Mouse (Mus musculus) midbrain, embryonic 11.5 days (tissue): ENCODE results near the gene Tfe3. TPM values are rescaled to one million over a fixed set of nuclear protein-coding genes. Genes with fewer than 3 reads are reported as not detected.
"Not testable (repeated sequence)": the region's sequence is repeated elsewhere in the genome, so short reads cannot be mapped to it uniquely, and the experiment has no call there.

ENCODE experiments used
- ATAC-seq: fragments of 200-750 bp; cut with Nextera tagmentation; 2 replicates; pipeline ENCODE4 v1.8.0; 2017; ENCODE audit warnings: moderate TSS enrichment, moderate library complexity; ENCODE audit not compliant: low FRiP score
- DNase-seq: peaks from one replicate; pipeline ENCODE4 v3.0.0; 2015; ENCODE audit warnings: low spot score; ENCODE audit errors: missing footprints
- H3K27ac ChIP-seq: fragments of 300-500 bp; sonication (generic); 2 replicates; pipeline ENCODE4 v1.5.1; 2014; ENCODE audit warnings: low read depth, low read length
- H3K27me3 ChIP-seq: fragments of 300-500 bp; sonication (generic); 2 replicates; pipeline ENCODE4 v1.6.1; 2014; ENCODE audit warnings: mild to moderate bottlenecking, low read length, moderate library complexity, mixed read lengths; ENCODE audit not compliant: control insufficient read depth, insufficient read depth
- H3K36me3 ChIP-seq: fragments of 300-500 bp; sonication (generic); 2 replicates; pipeline ENCODE4 v1.6.1; 2014; ENCODE audit warnings: mild to moderate bottlenecking, low read length, moderate library complexity, mixed read lengths; ENCODE audit not compliant: control insufficient read depth, insufficient read depth
- H3K4me1 ChIP-seq: fragments of 300-500 bp; sonication (generic); 2 replicates; pipeline ENCODE4 v1.6.1; 2014; ENCODE audit warnings: low read length; ENCODE audit not compliant: control insufficient read depth, insufficient read depth
- H3K4me2 ChIP-seq: fragments of 300-500 bp; sonication (generic); 2 replicates; pipeline ENCODE4 v1.6.1; 2014; ENCODE audit warnings: mild to moderate bottlenecking, moderate library complexity
- H3K4me3 ChIP-seq: fragments of 300-500 bp; sonication (generic); 2 replicates; pipeline ENCODE4 v1.5.1; 2014; ENCODE audit warnings: low read depth, low read length
- H3K9ac ChIP-seq: fragments of 300-500 bp; sonication (generic); 2 replicates; pipeline ENCODE4 v1.6.1; 2014; ENCODE audit warnings: low read length
- H3K9me3 ChIP-seq: fragments of 300-500 bp; sonication (generic); 2 replicates; pipeline ENCODE4 v1.6.1; 2016; ENCODE audit warnings: low read length; ENCODE audit not compliant: control insufficient read depth
- WGBS: fragments of 180-500 bp; shearing (Covaris S2); extraction: QIAGEN DNeasy Blood & Tissue Kit; methylation state at CpG from one replicate; pipeline ENCODE4 v1.1.7; 2014; 5-methylcytosine and 5-hydroxymethylcytosine counted together
- polyA plus RNA-seq: library from polyadenylated mRNA; unstranded; fragments of >200 nt; fragmentation: Nextera tagmentation; extraction: Ambion mirVana; gene quantifications from 2 replicates; pipeline ENCODE4 v1.2.1, GENCODE M21; 2014

Tfe3 gene
- polyA plus RNA-seq, 1 experiment from 2014 or later = 20.6 TPM

DNA sequence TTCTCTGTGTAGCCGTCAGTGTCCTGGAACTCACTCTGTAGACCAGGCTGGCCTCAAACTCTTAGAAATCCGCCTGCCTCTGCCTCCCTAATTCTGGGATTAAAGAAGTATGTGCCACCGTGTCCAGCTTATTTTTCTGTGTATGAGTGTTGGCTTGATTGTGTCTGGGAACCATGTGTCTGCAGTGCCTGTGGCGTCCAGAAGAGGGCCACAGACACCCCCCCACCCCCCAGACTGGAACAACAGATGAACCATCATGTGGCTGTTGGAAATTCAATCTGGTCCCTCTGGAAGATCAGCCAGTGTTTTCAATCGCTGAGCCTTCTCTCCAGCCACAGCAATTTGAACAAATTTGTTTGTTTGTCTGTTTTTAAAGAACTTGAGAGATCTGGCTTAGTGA, 18.9 kb upstream of the Tfe3 start:
- H3K4me1 ChIP-seq = no peaks in the 10 kb centered on the region
- no peaks in the 10 kb centered on the region for H3K9me3 ChIP-seq
- ATAC-seq (no peak), DNase-seq (peak; percentile 83)
- no peak overlapping the region for H3K27ac ChIP-seq
- H3K4me3 ChIP-seq = no peak overlapping the region
- H3K4me2 ChIP-seq = no peak overlapping the region
- H3K36me3 ChIP-seq = no peaks in the 10 kb centered on the region
- H3K27me3 ChIP-seq = no peaks in the 10 kb centered on the region
- no peak overlapping the region for H3K9ac ChIP-seq
- WGBS = 57% methylated on average over 5 of the region's 5 CpGs

GRCm38 (mm10) chrX:7744940-7745339, 17.4 kb upstream of the Tfe3 start:
- H3K27me3 ChIP-seq = no peaks in the 10 kb centered on the region
- no peak for ATAC-seq
- no peak overlapping the region for H3K4me3 ChIP-seq
- H3K27ac ChIP-seq = no peak overlapping the region
- no peak overlapping the region for H3K9ac ChIP-seq
- no peak for DNase-seq
- no peaks in the 10 kb centered on the region for H3K36me3 ChIP-seq
- H3K4me1 ChIP-seq = no peaks in the 10 kb centered on the region
- H3K4me2 ChIP-seq = no peak overlapping the region
- H3K9me3 ChIP-seq = no peaks in the 10 kb centered on the region; the same call in 1 of the 2 replicates
- WGBS = 55% methylated on average over 1 of the region's 1 CpGs

GRCm38 (mm10) chrX:7745429-7745828, 16.9 kb upstream of the Tfe3 start:
- Histone ChIP-seq H3K9ac (no peak overlapping the region), H3K4me1 (no peaks in the 10 kb centered on the region), H3K9me3 (no peaks in the 10 kb centered on the region; the same call in 1 of the 2 replicates), H3K4me3 (no peak overlapping the region), H3K27me3 (no peaks in the 10 kb centered on the region), H3K27ac (no peak overlapping the region), H3K4me2 (no peak overlapping the region), H3K36me3 (no peaks in the 10 kb centered on the region)
- no peak for DNase-seq
- ATAC-seq = no peak
- 90% methylated on average over 8 of the region's 8 CpGs for WGBS

DNA sequence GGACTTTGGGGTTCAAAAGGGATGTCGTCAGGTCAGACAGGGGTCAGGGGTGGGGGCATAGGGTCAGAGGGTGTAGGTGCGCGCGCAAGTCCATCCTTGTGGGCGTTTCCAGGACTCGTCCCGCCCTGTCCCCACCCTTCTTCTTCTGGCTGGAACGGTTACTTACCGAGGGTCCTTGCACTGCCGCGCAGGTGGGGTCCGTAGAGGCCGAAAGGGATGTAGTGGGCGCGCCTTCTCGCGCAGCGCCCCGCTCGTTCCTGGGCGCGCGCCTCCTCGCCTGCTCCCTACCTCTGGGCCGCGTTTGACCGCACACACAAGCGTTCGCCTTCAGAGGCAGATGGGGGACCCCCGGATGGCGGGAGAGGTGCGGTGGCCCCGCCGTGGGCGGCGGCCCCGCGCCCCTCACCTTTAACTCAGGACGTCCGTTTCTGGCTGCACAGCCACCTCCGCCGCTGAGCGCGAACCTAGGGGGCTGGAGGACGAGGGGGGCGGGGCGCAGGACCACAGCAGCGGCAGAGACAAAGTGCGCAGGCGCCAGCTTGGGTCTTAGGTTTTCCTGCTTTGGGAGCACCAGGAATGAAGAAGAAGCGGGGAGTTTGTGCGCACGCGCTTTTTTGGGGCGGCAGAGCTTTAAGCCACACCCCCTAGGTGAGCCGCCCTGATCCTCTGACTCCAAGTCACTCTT, 11.8 kb upstream of the Tfe3 start, which contains the start of gene Ccdc120:
Gene Ccdc120, minus strand, starts transcription at position 474 of the 685 bp plus-strand sequence.
- Histone ChIP-seq H3K9ac (peak within 1 kb of the TSS; percentile 73), H3K36me3 (no peaks in the 10 kb centered on the region), H3K27ac (no peak within 1 kb of the TSS), H3K4me3 (peak within 1 kb of the TSS; percentile 65), H3K27me3 (no peaks in the 10 kb centered on the region), H3K4me1 (no peaks in the 10 kb centered on the region), H3K4me2 (peak within 1 kb of the TSS; percentile 41), H3K9me3 (no peaks in the 10 kb centered on the region; the same call in 1 of the 2 replicates)
- DNase-seq (peak; percentile 96), ATAC-seq (peak; percentile 83)
- WGBS = 17% methylated on average over 41 of the region's 56 CpGs

- WGBS = 16% methylated on average over 3 of the region's 3 CpGs
- ATAC-seq, DNase-seq, H3K9ac ChIP-seq, H3K36me3 ChIP-seq, H3K4me3 ChIP-seq, H3K4me1 ChIP-seq, H3K4me2 ChIP-seq, H3K9me3 ChIP-seq, H3K27ac ChIP-seq, H3K27me3 ChIP-seq: not testable (repeated sequence)
These were observed 8.7 kb upstream of the Tfe3 start for GRCm38 (mm10) chrX:7753627-7754026.

DNA sequence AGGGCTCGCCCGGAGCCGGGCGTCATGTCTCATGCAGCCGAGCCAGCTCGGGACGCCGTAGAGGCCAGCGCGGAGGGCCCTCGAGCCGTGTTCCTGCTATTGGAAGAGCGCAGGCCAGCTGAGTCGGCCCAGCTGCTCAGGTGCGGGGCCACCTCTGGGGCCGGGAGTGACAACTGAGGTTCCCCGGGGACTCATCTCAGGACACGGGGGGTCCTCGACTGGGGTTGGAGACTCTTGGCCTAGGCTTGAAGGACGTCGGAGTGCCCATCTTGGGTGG, 499 bp downstream of the Tfe3 start:
- no peak overlapping the region for H3K27ac ChIP-seq
- no peaks in the 10 kb centered on the region for H3K27me3 ChIP-seq
- no peaks in the 10 kb centered on the region for H3K9me3 ChIP-seq
- no peaks in the 10 kb centered on the region; the same call in 1 of the 2 replicates for H3K36me3 ChIP-seq
- peak overlapping the region; percentile 63 for H3K4me3 ChIP-seq
- peak overlapping the region; percentile 63 for H3K9ac ChIP-seq
- WGBS = 26% methylated on average over 16 of the region's 21 CpGs
- H3K4me2 ChIP-seq = peak overlapping the region; percentile 62
- peaks cover 10% of the 10 kb centered on the region for H3K4me1 ChIP-seq
- peak; percentile 49 for ATAC-seq
- DNase-seq = no peak

DNA sequence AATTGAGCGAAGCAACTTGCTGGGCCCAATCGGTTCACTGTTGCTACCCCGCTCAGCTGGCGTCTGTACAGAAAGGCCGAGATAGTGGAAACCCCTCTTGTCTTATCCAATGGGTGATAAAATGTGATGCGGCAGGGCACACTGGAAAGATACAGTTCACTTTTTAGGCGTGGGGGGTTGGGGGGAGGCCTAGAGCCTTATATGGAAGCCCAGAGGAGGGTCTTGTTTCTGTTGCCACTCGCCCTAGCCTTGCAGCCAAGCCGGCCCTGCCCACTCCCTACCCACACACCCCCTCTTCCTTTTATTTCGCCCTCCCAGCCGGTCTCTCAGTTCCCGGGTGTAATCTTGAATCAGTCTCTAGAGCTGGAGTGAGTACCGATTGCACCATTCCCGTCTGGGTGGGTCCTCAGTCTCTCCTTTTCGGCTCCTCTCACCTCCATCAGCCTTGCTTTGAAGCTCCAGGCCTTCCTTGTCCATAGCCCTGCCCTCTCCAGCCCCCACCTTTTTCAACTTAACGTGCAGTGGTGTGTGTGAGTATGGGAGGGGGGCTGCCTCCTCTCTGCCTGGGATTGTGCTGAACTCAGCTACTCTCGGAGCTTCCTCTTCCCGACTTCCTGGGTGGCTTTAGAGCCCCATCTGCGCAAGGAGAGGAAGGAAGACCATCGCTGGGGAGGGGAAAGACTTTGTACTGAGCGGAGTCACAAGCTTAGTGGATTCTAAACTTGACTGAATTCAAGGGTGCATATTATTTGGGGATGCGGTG, 1.5 kb downstream of the Tfe3 start:
- ATAC-seq (peak; percentile 15; the same call in 1 of the 2 replicates), DNase-seq (peak; percentile 88)
- Histone ChIP-seq H3K27ac (no peak overlapping the region), H3K9ac (peak overlapping the region; percentile 63), H3K4me1 (peaks cover 10% of the 10 kb centered on the region), H3K36me3 (no peaks in the 10 kb centered on the region; the same call in 1 of the 2 replicates), H3K4me2 (peak overlapping the region; percentile 62), H3K27me3 (no peaks in the 10 kb centered on the region), H3K4me3 (peak overlapping the region; percentile 63), H3K9me3 (no peaks in the 10 kb centered on the region)
- 12% methylated on average over 22 of the region's 22 CpGs for WGBS

DNA sequence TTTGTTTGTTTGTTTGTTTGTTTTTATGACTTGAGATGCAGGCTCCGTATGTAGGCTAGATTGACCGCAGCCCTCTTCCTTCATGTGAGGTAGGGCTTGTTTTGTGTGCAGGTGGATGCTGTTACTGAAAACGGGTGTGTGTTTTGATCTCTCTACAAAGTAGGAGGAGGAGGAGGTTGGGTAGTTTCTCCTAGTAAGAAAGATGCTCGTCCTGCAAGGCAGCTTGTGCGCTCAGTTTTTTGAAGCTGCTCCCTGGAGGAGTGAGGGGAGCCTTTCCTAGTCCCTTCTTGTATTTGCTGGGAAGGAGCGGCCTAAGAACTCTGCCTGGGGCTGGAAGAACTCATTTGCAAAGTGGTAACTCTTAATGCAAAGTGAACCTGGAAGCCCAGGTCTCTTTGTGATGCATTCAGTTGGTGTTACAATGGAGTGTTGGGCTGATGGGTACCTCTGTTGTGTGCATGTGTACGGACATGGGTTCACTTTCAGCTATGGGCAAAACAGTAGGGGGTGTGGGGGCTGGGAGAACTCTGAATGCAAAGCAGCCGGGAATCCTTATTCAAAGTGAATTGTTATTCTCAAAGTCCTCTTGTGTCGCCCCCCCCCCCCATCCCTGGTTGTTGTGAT, 2.4 kb downstream of the Tfe3 start:
- Histone ChIP-seq H3K9ac (peak overlapping the region; percentile 45; the same call in 1 of the 2 replicates), H3K4me2 (peak overlapping the region; percentile 62), H3K36me3 (no peaks in the 10 kb centered on the region; the same call in 1 of the 2 replicates), H3K9me3 (no peaks in the 10 kb centered on the region), H3K27me3 (no peaks in the 10 kb centered on the region), H3K27ac (no peak overlapping the region), H3K4me3 (peak overlapping the region; percentile 63), H3K4me1 (peaks cover 10% of the 10 kb centered on the region)
- ATAC-seq = no peak
- WGBS = 10% methylated on average over 9 of the region's 9 CpGs
- peak; percentile 84 for DNase-seq

DNA sequence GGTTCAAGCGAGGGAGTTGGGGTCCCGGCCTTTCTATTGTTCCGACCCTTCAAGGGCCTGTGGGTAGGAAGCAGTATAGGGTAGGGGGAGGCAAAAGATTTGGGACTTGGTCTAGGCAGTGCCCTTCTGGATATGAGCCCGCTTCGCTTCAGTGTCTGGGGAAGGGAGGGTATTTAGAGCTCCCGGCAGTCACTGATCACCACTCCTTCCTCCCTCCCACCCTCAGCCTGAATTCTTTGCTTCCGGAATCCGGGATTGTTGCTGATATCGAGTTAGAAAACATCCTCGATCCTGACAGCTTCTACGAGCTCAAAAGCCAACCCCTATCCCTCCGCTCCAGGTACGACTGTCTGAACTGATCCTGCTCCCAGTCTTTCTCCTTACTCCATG, 2.9 kb downstream of the Tfe3 start:
- no peak for ATAC-seq
- Histone ChIP-seq H3K27ac (no peak overlapping the region), H3K4me3 (peak overlapping the region; percentile 63), H3K4me2 (peak overlapping the region; percentile 62), H3K9ac (peak overlapping the region; percentile 45; the same call in 1 of the 2 replicates), H3K27me3 (no peaks in the 10 kb centered on the region), H3K9me3 (no peaks in the 10 kb centered on the region), H3K36me3 (no peaks in the 10 kb centered on the region; the same call in 1 of the 2 replicates), H3K4me1 (peaks cover 10% of the 10 kb centered on the region)
- no peak for DNase-seq
- WGBS = 23% methylated on average over 13 of the region's 13 CpGs
